Mouse (Mus musculus): ENCODE measurements at regions not wholly inside any gene's neighbourhood (a gene's known extent, or its start where the extent isn't known, plus 50 kb on each side); places are given as distances from the start of the nearest gene placed in this dataset.
"Not testable (repeated sequence)": the region's sequence is repeated elsewhere in the genome, so short reads cannot be mapped to it uniquely, and the experiment has no call there.

- DNase-seq (ENCODE audit: low spot score) = peak; percentile 39
These were observed 56.7 kb upstream of the Med4 start for GRCm38 (mm10) chr14:73453164-73453563.

- no peak for DNase-seq (ENCODE audit: low spot score)
These were observed 57.3 kb upstream of the Med4 start for GRCm38 (mm10) chr14:73452321-73453082.

- no peak for DNase-seq (ENCODE audit: low spot score)
These were observed 58.4 kb upstream of the Med4 start for GRCm38 (mm10) chr14:73451291-73452045.

GRCm38 (mm10) chr14:73449901-73450495 is 59.8 kb upstream of the Med4 start:
- DNase-seq (ENCODE audit: low spot score) = no peak

GRCm38 (mm10) chr14:73449111-73449510 is 60.7 kb upstream of the Med4 start:
- DNase-seq (ENCODE audit: low spot score) = no peak

GRCm38 (mm10) chr14:73445508-73446256 is 60.6 kb upstream of the Itm2b start:
- no peak for DNase-seq (ENCODE audit: low spot score)

- DNase-seq (ENCODE audit: low spot score) = no peak
These were observed 59.6 kb upstream of the Itm2b start for GRCm38 (mm10) chr14:73444733-73445132.

GRCm38 (mm10) chr14:73441951-73442716 is 57.0 kb upstream of the Itm2b start:
- DNase-seq (ENCODE audit: low spot score) = no peak

- not testable (repeated sequence) for DNase-seq (ENCODE audit: low spot score)
These were observed 56.3 kb upstream of the Itm2b start for GRCm38 (mm10) chr14:73441206-73441950.

GRCm38 (mm10) chr14:73439802-73440309 is 54.8 kb upstream of the Itm2b start:
- DNase-seq (ENCODE audit: low spot score) = no peak

GRCm38 (mm10) chr14:73435839-73436238 is 50.8 kb upstream of the Itm2b start:
- no peak for DNase-seq (ENCODE audit: low spot score)

Measured in ovary, postnatal 36 days (tissue).